Mouse (Mus musculus): ENCODE measurements around the gene Gm49383.
A peak's percentile ranks its signal among the peaks of the same experiment; 100 is the strongest.
"Not testable (repeated sequence)": the region's sequence is repeated elsewhere in the genome, so short reads cannot be mapped to it uniquely, and the experiment has no call there.

Gene Gm49383

DNA sequence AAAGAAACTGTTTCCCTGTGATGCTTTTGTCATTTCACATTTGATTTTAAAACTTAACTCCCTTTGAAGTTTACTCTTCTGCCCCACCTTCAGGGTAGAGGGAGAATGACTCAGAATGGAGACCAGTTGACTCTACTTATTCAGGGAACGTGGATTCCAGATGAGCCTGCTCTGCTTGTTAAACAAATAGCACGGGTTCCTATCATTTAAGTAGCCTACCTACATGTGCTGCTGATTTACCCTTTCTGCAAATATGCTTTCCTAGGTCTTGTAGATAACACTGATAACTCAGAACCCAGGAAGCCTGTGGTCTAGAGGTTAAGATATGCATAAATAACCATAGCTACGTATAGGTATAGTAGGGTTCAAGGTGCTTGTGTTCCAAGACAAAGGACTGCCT is 32.0 kb downstream of the Gm49383 start:
- no peak for DNase-seq (ENCODE audit: low spot score in 2 of 2)

DNA sequence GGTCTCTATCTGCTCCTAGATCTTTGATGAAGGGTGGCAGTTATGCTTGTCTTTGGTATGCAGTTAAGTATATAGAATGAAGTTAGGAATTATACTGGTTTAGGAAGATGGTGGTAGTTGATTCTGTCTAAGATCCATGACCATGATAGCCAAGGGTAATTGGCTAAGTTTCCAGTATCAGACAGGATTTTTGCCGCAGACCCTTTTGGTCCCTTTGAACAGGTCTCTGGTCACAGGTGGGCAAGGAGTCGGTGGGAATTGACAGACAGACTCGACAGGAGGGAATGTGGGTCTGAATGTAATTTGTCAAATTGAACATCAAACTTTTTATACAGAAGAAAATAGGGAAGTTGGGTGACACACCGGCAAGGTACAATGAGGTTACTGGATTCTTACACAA is 33.3 kb downstream of the Gm49383 start:
- DNase-seq (ENCODE audit: low spot score in 2 of 2) = not testable (repeated sequence)

DNA sequence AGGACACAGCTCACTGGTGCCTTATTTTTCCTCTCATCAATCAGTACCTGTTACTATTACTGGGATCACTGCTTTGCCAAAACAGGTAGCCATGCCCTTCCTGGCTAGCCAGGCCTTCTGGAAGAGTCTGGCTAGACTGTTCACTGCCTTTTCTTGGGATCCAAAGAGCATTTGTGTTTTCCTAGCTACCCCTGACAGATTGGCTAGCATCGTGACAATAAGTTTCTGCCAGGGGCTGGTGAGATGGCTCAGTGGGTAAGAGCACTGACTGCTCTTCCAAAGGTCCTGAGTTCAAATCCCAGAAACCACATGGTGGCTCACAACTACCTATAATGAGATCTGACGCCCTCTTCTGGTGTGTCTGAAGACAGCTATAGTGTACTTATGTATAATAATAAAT is 36.2 kb downstream of the Gm49383 start:
- DNase-seq (ENCODE audit: low spot score in 2 of 2) = not testable (repeated sequence)

DNA sequence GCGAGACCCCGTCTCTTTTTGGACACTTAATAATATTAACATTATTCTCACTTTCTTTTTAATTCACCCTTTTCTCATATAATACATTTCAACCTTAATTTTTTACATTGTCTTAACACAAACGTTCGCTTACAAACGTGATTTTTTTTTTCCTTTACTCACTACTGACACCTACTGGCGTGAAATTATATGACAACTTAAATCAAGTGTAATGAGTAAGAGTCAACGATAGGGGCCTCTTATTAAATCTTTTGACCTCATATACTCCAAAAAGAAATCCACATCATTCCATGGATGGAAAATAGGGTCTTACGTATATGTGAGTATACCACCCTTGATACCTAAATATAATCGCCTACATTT is 37.3 kb downstream of the Gm49383 start:
- no peak for DNase-seq (ENCODE audit: low spot score in 2 of 2)

DNA sequence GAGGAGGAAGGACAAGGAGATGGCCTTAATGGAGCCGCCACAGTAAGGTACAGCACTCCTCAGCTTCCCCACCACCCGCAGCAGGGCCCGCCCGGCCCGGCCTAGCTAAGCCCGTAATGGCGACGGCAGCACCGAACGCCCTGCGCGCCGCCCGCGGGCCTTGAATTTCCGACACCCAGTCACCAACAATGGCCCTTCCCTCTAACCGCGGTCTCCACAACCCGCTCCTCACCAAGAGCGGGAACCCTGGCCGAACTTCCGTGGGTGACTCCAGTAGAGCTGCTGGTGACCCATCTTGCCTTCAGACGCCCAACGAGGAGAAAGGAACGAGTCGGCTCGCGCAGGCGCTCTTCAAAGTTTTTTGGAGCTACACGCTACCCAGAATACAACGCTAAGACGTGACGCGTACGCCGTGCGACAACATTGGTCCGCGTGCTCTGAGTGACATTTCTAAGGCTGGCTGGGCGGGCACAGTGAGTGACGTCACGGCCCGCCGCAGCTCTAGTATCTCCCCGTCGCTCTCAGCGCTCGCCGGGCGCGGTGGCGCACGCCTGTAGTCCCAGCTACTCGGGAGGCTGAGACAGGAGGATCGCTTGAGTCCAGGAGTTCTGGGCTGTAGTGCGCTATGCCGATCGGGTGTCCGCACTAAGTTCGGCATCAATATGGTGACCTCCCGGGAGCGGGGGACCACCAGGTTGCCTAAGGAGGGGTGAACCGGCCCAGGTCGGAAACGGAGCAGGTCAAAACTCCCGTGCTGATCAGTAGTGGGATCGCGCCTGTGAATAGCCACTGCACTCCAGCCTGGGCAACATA is 37.9 kb downstream of the Gm49383 start, which contains the start of gene Rps29:
TSS of gene Rps29 (minus strand) at position 422 of the 813 bp plus-strand sequence.
- DNase-seq (ENCODE audit: low spot score in 2 of 2) = peak; percentile 94

DNA sequence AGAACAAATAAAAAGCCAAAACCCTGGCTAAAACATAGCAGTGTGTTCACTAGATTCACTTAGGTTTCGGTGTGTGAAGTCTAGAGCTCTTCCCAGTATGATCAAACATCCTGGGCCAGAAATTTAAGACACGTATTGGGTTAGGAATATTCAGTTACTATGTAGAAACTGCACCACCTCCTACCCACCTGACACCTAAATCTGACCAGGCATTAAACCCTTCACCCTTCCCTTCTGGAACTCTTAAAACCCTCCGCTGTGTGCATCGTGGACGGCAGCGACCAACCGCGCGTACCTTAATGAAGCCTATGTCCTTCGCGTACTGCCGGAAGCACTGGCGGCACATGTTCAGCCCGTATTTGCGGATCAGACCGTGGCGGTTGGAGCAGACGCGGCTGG is 38.5 kb downstream of the Gm49383 start:
- no peak for DNase-seq (ENCODE audit: low spot score in 2 of 2)

DNA sequence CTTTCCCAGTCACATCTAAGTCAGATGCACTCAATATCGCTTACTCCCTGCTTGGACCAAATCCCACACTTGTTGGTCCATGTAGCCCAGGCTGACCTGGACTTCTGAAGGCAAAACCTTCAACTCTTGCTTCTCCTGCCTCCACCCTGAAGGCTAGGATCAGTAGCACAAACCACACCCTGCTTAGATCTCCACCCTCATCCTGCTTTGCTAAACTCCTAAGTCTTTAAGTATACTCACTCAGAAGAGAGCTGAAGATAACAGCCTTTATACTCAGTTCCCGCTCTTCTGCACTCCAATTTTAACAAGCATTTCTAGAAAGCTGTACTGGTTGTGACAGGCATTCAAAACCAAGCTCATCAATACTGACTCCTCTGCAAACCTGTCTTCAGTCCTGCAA is 39.8 kb downstream of the Gm49383 start:
- DNase-seq (ENCODE audit: low spot score in 2 of 2) = no peak

DNA sequence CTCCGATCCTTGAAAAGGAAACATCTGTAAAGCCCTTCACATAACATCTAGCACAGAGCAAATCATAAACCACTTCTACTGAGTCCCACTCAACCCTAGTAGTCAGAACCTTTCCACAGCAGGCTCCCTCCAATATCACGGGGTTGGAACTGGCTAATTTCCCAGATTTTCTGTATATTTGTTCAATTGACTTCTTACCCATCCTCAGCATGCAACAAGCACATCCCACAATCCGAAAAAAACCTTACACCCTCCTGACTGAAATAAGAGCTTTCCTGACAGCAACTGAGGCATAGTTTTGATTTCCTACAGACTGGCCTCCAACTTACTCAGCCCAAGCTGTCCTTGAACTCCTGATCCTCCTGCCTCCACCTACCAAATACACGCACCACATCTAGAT is 40.5 kb downstream of the Gm49383 start:
- no peak for DNase-seq (ENCODE audit: low spot score in 2 of 2)

DNA sequence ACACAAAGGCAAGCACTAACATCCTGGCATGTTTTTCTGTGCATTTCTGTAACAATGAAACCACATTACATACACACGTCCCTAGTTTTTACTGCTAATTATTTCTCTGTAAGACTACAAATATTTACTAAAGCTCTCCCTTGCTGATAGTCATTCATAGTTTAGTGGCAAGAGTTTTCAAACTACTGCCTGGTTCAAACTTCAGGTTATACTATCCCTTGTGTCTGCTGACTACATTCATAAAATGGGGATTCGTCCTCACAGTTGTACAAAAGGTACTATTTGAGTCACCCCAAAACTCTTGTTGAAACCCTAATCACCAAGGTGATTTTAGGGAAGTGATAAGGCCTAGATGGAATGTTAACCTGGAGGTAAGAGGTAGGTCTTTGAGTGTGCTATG is 41.0 kb downstream of the Gm49383 start:
- DNase-seq (ENCODE audit: low spot score in 2 of 2) = no peak

DNA sequence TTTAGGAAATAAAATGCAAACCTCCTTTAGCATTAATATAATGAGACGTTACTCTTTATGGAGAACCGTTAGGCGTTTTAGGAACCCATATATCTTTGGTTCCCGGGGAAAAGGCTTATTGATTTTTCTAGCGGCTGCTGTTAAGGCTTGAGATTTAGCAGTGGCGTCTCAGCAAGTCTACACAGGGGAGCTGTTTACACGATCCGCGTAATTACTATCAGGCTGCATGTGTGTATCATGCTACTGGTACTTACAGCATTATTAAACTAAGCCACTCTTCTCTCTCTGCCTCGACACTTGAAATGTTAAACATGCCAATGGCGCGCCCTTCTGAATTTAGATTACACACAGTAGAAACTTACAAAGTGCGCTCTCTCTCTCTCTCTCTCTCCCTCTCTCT is 46.9 kb downstream of the Gm49383 start:
- DNase-seq (ENCODE audit: low spot score in 2 of 2) = no peak

DNA sequence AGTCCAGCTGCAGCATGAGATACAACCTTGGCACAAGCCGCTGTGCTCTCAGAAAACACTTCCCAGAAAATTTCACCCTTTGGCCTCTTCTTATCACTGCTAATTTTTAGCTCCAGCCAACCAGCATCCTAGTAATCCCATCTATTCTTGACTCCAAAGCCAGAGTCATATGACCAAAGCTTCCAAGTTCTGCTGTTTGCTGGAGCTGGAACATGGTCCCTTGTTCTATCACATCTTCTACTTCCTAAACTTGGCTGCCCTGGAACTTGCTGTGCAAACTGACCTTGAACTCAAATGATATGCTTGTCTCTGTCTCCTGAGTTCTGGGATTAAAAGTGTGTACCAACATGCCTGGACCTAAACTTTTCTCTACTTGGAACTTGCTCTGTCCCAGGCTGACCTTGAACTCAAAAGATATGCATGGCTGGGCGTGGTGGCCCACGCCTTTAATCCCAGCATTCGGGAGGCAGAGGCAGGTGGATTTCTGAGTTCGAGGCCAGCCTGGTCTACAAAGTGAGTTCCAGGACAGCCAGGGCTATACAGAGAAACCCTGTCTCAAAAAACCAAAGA is 49.7 kb downstream of the Gm49383 start:
- DNase-seq (ENCODE audit: low spot score in 2 of 2) = no peak

DNA sequence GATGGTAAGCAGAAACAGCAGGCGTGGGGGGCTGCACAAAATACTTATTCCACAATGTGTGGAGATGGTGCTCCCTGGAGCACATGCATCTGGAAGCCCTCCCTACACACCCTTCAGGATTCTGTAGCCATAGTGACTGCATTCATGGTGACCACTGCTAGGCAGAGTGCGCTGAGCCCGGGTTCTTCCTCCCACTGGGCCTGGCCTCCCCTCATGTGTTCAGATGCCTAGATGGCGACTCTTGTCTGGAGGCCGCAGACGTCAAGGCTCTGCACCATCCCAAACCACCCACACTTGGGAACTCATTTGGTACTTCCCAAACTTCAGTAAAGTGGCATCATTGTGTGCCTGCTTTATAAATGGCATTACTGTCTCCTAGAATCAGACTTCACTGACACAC is 53.4 kb downstream of the Gm49383 start:
- no peak for DNase-seq (ENCODE audit: low spot score in 2 of 2)

DNA sequence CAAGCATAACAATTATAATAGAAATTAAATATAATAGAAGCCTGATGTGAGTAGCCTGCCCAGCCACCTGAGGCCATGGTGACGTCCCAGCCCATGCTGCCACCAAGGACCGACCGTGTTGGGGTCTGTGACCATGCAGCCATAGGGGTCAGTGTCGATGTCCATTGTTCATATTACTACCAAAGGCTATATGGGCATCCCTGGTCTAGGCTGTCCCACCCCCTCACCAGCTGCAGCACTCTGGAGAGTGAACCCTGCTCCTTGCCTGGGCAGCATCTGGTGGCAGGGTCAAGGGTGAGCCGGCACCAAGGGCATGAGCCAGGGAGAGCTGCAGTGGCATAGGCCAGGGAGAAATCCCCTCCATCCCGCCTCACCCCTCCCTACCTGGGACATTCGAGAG is 57.1 kb downstream of the Gm49383 start:
- DNase-seq (ENCODE audit: low spot score in 2 of 2) = no peak

DNA sequence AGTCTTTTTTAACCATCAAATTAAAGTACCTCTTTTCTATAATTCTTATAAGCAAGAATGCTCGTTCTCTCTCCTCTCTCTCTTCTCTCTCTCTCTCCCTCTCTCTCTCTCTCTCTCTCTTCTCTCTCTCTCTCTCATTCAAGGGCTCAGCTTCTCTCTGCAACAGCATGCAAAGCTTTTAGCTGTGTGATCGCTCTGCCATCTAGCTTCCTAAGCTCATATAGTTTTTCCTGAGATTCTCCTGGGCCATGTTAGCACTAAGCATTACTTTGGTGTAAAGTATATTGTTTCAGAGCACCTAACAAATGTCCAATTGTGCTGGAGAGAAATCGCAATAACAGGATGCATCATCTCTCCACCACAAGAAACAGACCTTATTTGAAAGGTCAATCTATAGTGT is 57.7 kb downstream of the Gm49383 start:
- DNase-seq (ENCODE audit: low spot score in 2 of 2) = no peak
